Mouse (Mus musculus): ENCODE results near the gene Ppy. TPM values are rescaled to one million over a fixed set of nuclear protein-coding genes. Genes with fewer than 3 reads are reported as not detected.

Ppy gene
- polyA plus RNA-seq, 1 experiment: not detected

DNA sequence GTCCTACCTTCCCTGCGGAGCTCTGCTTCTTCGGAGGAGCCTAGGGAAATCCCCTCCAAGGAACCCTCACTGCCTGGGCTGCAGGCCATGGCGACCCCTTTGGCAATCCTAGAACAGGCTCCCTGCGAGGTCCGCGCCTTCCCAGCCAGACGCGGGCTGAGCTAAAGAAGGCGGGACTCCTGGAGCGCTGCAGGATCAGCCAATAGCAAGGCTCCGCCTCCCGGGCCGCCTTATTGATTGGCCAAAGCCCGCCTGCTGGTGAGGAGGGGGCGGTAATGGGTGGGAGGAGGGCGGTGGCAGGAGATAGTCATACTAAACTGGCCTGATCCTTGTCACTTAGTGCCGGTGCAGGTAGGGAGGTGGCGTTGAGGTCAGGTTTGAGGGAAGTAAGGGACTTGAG is 18.8 kb downstream of the Ppy start:
- WGBS: under 1% methylated on average over 18 of the region's 18 CpGs
- Histone ChIP-seq H3K27me3 (ENCODE audit: control insufficient read depth, insufficient read depth, low read length) (no peaks in the 10 kb centered on the region), H3K27ac (ENCODE audit: insufficient read depth, low read depth, low read length) (no peak overlapping the region), H3K4me3 (ENCODE audit: low read depth, low read length) (no peak overlapping the region), H3K36me3 (ENCODE audit: control insufficient read depth, insufficient read depth, low read length) (no peaks in the 10 kb centered on the region), H3K4me1 (ENCODE audit: control insufficient read depth, insufficient read depth, insufficient read length, low read length) (peaks cover 4% of the 10 kb centered on the region)
- TF ChIP-seq POLR2A (IDR thresholded peaks at IDR 0.05; ENCODE audit: low read depth, low read length) (no peak), CTCF (IDR thresholded peaks at IDR 0.05; ENCODE audit: extremely low read depth, insufficient read length, insufficient replicate concordance, low read depth, low read length) (no peak)

DNA sequence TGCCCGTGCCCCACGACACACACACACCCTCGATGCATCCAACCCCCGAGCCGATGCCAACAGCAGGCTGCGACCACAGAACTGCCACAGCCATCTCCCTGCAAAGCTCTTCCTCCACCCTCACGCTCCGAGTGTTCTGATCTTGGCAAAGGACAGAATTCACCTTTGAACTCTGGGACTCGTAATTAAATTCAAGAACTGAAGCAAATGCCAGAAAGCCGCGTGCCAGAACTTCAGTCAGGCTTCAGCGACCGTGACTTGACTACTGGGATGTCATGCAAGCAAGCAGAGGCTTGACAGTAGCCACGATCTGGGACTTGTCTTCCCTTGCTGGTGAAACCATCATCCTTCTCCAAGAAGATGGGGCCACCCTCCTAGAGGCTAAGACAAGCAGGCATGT is 27.4 kb downstream of the Ppy start:
- WGBS: 35% methylated on average over 14 of the region's 14 CpGs
- H3K4me3 ChIP-seq (ENCODE audit: low read depth, low read length): no peak overlapping the region
- no peak overlapping the region for H3K27ac ChIP-seq (ENCODE audit: insufficient read depth, low read depth, low read length)
- no peaks in the 10 kb centered on the region for H3K4me1 ChIP-seq (ENCODE audit: control insufficient read depth, insufficient read depth, insufficient read length, low read length)
- no peaks in the 10 kb centered on the region for H3K27me3 ChIP-seq (ENCODE audit: control insufficient read depth, insufficient read depth, low read length)
- TF ChIP-seq POLR2A (IDR thresholded peaks at IDR 0.05; ENCODE audit: low read depth, low read length): no peak
- TF ChIP-seq CTCF (IDR thresholded peaks at IDR 0.05; ENCODE audit: extremely low read depth, insufficient read length, insufficient replicate concordance, low read depth, low read length): no peak
- H3K36me3 ChIP-seq (ENCODE audit: control insufficient read depth, insufficient read depth, low read length): no peaks in the 10 kb centered on the region

DNA sequence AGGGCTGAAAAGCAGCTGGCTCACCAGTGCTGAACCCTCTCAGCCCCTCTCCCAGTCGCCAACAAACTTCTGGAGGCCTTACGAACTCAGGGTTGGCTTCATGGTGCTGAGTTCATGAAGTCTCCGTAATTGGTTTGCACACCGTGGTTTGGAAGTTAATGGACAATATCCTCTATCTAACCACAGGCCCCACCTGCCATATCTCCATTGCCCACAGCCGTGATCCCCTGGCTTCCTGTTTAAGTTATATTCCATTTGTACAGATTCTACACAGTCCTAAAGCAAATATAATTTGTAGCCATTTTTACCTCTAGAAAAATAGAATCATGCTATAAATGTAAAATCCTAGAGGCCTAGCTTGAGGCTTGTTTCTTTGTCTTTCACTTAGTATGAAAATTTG is 28.4 kb downstream of the Ppy start:
- H3K4me1 ChIP-seq (ENCODE audit: control insufficient read depth, insufficient read depth, insufficient read length, low read length): no peaks in the 10 kb centered on the region
- no peak for TF ChIP-seq POLR2A (IDR thresholded peaks at IDR 0.05; ENCODE audit: low read depth, low read length)
- no peak for TF ChIP-seq CTCF (IDR thresholded peaks at IDR 0.05; ENCODE audit: extremely low read depth, insufficient read length, insufficient replicate concordance, low read depth, low read length)
- H3K27me3 ChIP-seq (ENCODE audit: control insufficient read depth, insufficient read depth, low read length): no peaks in the 10 kb centered on the region
- no peaks in the 10 kb centered on the region for H3K36me3 ChIP-seq (ENCODE audit: control insufficient read depth, insufficient read depth, low read length)
- 80% methylated on average over 5 of the region's 5 CpGs for WGBS
- H3K4me3 ChIP-seq (ENCODE audit: low read depth, low read length): no peak overlapping the region
- no peak overlapping the region for H3K27ac ChIP-seq (ENCODE audit: insufficient read depth, low read depth, low read length)

DNA sequence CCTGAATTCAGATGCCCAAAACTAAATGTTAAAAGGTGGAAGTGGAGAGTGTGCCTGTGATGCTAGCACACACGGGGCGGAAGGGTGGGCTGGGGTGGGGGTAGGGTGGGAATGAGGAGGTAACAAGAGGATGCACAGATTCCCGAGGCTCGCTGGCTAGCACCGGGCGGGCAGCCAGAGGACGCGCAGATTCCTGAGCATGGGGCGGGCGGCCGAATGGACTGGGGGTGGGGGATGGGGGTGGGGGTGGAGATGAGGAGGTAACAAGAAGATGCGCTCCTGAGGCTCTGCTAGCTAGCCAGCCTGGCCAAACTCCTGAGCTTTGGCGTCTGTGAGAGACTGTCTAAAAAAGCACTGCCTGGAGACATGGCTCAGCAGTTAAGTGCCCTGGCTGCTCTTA is 30.7 kb downstream of the Ppy start:
- H3K4me1 ChIP-seq (ENCODE audit: control insufficient read depth, insufficient read depth, insufficient read length, low read length): no peaks in the 10 kb centered on the region
- TF ChIP-seq POLR2A (IDR thresholded peaks at IDR 0.05; ENCODE audit: low read depth, low read length): no peak
- no peaks in the 10 kb centered on the region for H3K36me3 ChIP-seq (ENCODE audit: control insufficient read depth, insufficient read depth, low read length)
- no peaks in the 10 kb centered on the region for H3K27me3 ChIP-seq (ENCODE audit: control insufficient read depth, insufficient read depth, low read length)
- WGBS: 39% methylated on average over 12 of the region's 13 CpGs
- no peak overlapping the region for H3K27ac ChIP-seq (ENCODE audit: insufficient read depth, low read depth, low read length)
- H3K4me3 ChIP-seq (ENCODE audit: low read depth, low read length): no peak overlapping the region

DNA sequence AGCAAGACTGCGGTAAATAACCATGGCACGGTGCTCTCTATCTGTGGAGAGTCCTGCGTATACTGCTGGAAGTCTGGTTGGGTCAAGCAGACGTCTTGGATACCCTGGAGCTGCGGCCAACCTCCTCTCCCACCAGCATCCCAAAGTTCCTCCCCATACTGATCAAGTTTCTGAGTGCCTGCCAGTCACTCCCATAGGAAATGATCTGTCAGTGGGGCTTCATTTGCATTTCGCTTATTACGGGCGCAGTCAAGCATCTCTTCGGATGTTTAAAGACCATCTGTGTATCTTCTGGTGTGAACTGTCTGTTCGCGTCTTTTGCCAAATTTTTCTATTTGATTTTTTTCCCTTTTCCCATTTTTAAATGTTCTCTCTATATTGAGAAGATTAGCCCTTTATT is 31.5 kb downstream of the Ppy start:
- 79% methylated on average over 11 of the region's 11 CpGs for WGBS
- Histone ChIP-seq H3K4me1 (ENCODE audit: control insufficient read depth, insufficient read depth, insufficient read length, low read length) (no peaks in the 10 kb centered on the region), H3K4me3 (ENCODE audit: low read depth, low read length) (no peak overlapping the region), H3K36me3 (ENCODE audit: control insufficient read depth, insufficient read depth, low read length) (no peaks in the 10 kb centered on the region), H3K27me3 (ENCODE audit: control insufficient read depth, insufficient read depth, low read length) (no peaks in the 10 kb centered on the region), H3K27ac (ENCODE audit: insufficient read depth, low read depth, low read length) (no peak overlapping the region)
- TF ChIP-seq POLR2A (IDR thresholded peaks at IDR 0.05; ENCODE audit: low read depth, low read length): no peak
- no peak for TF ChIP-seq CTCF (IDR thresholded peaks at IDR 0.05; ENCODE audit: extremely low read depth, insufficient read length, insufficient replicate concordance, low read depth, low read length)

DNA sequence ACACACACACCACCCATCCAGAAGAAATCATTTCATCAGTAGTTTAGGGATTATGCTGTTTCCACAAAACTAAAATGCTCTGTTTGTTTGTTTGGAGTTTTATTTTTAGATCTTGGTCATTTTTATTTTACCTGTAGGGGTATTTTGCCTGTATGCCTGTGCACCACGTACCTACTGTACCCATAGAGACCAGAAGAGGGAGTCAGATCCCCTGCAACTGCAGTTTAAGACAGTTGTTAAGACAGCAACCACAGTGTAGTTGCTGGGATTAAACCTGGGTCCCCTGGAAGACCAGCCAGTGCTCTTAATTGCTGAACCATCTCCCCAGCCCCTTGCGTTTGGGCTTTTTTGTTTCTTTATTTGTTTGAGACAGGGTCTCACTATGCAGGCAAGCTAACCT is 32.1 kb downstream of the Ppy start:
- no peak overlapping the region for H3K4me3 ChIP-seq (ENCODE audit: low read depth, low read length)
- WGBS: 41% methylated on average over 2 of the region's 2 CpGs
- TF ChIP-seq POLR2A (IDR thresholded peaks at IDR 0.05; ENCODE audit: low read depth, low read length): no peak
- no peak for TF ChIP-seq CTCF (IDR thresholded peaks at IDR 0.05; ENCODE audit: extremely low read depth, insufficient read length, insufficient replicate concordance, low read depth, low read length)

DNA sequence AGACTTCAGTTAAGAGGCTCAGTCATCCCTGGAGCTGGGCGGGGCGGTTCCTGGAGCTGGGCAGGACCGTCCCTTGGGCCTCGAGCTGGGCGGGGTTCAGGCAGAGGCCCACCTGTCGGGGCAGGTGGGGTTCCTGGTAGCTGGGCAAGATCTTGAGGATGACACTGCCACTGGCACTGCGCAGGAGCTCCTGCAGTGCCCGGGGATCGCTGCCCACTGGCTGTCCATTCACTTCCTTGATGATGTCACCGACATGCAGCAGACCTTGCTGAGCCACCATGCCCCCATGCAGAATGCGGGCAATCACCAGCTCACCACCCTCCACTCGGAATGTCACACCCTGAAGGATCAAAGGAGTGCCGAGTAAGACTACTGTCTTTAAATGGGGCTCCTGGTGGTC is 38.0 kb downstream of the Ppy start:
- Histone ChIP-seq H3K27ac (ENCODE audit: insufficient read depth, low read depth, low read length) (no peak overlapping the region), H3K4me1 (ENCODE audit: control insufficient read depth, insufficient read depth, insufficient read length, low read length) (peaks cover 3% of the 10 kb centered on the region; the same call in 1 of the 2 replicates), H3K36me3 (ENCODE audit: control insufficient read depth, insufficient read depth, low read length) (no peaks in the 10 kb centered on the region), H3K4me3 (ENCODE audit: low read depth, low read length) (no peak overlapping the region), H3K27me3 (ENCODE audit: control insufficient read depth, insufficient read depth, low read length) (peaks cover 5% of the 10 kb centered on the region; the same call in 1 of the 2 replicates)
- 47% methylated on average over 13 of the region's 13 CpGs for WGBS
- TF ChIP-seq POLR2A (IDR thresholded peaks at IDR 0.05; ENCODE audit: low read depth, low read length): no peak

More for the DNA sequence above, 32.1 kb downstream of the Ppy start:
- no peaks in the 10 kb centered on the region for H3K27me3 ChIP-seq (ENCODE audit: control insufficient read depth, insufficient read depth, low read length)
- no peak overlapping the region for H3K27ac ChIP-seq (ENCODE audit: insufficient read depth, low read depth, low read length)
- no peaks in the 10 kb centered on the region for H3K36me3 ChIP-seq (ENCODE audit: control insufficient read depth, insufficient read depth, low read length)
- H3K4me1 ChIP-seq (ENCODE audit: control insufficient read depth, insufficient read depth, insufficient read length, low read length): no peaks in the 10 kb centered on the region

DNA sequence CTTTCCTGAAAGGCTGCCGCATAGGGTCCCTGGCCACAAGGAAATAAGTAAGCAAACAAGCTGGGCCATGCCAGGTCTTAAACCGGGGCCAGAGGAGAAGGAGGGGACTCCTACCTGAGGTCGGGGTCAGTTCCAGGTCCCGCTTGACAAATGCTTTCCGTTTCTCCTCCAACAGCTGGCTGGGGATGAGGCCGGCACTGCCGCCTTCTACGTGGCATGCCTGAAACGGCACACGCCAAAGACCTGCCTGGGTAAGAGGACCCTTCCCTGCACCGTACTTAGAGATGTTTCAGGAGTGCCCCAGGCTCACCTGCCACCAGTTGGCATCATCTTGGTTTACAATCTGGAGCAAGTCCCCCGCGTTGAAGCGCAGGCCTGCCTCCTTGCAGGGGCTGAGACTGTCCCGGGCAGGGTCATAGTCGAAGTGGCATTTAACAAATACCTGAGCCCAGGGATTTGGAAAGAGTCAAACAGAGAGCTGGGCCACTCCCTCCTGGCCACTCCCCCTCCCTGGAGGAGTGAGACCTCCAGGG is 39.1 kb downstream of the Ppy start:
- Histone ChIP-seq H3K4me1 (ENCODE audit: control insufficient read depth, insufficient read depth, insufficient read length, low read length) (peaks cover 3% of the 10 kb centered on the region; the same call in 1 of the 2 replicates), H3K27ac (ENCODE audit: insufficient read depth, low read depth, low read length) (no peak overlapping the region), H3K4me3 (ENCODE audit: low read depth, low read length) (no peak overlapping the region), H3K36me3 (ENCODE audit: control insufficient read depth, insufficient read depth, low read length) (no peaks in the 10 kb centered on the region), H3K27me3 (ENCODE audit: control insufficient read depth, insufficient read depth, low read length) (peaks cover 5% of the 10 kb centered on the region; the same call in 1 of the 2 replicates)
- 52% methylated on average over 16 of the region's 16 CpGs for WGBS
- TF ChIP-seq CTCF (IDR thresholded peaks at IDR 0.05; ENCODE audit: extremely low read depth, insufficient read length, insufficient replicate concordance, low read depth, low read length) (no peak), POLR2A (IDR thresholded peaks at IDR 0.05; ENCODE audit: low read depth, low read length) (no peak)
